Mouse (Mus musculus) stomach, embryonic 14.5 days (tissue): Measurements from ENCODE around the gene Etfbkmt. TPM values are rescaled to one million over a fixed set of nuclear protein-coding genes. Genes with fewer than 3 reads are reported as not detected.
"Not testable (repeated sequence)": the region's sequence is repeated elsewhere in the genome, so short reads cannot be mapped to it uniquely, and the experiment has no call there.

ENCODE experiments used
- ATAC-seq: fragments of 200-750 bp; cut with Nextera tagmentation; 2 replicates; pipeline ENCODE4 v1.8.0; 2017; ENCODE audit warnings: low read depth, moderate TSS enrichment; ENCODE audit not compliant: insufficient number of reproducible peaks, insufficient read depth, low FRiP score
- H3K27ac ChIP-seq: fragments of 300-500 bp; sonication (generic); 2 replicates; pipeline ENCODE4 v1.5.1; 2014; ENCODE audit warnings: mild to moderate bottlenecking, low read length, moderate library complexity, mixed read lengths
- H3K27me3 ChIP-seq: fragments of 300-500 bp; sonication (generic); 2 replicates; pipeline ENCODE4 v1.6.1; 2014; ENCODE audit warnings: low read length, control low read depth, mixed read lengths; ENCODE audit not compliant: control insufficient read depth, insufficient read depth
- H3K36me3 ChIP-seq: fragments of 300-500 bp; sonication (generic); 2 replicates; pipeline ENCODE4 v1.6.1; 2014; ENCODE audit warnings: mild to moderate bottlenecking, control low read depth, low read length, moderate library complexity, mixed read lengths; ENCODE audit not compliant: control insufficient read depth, insufficient read depth
- H3K4me1 ChIP-seq: fragments of 300-500 bp; sonication (generic); 2 replicates; pipeline ENCODE4 v1.6.1; 2014; ENCODE audit warnings: low read length, control low read depth, mixed read lengths; ENCODE audit not compliant: control insufficient read depth, insufficient read depth
- H3K4me2 ChIP-seq: fragments of 300-500 bp; sonication (generic); replicated peaks from 2 replicates; pipeline ENCODE4 v1.6.1; 2014; ENCODE audit warnings: low read depth, low read length, control low read depth
- H3K4me3 ChIP-seq: fragments of 300-500 bp; sonication (generic); 2 replicates; pipeline ENCODE4 v1.5.1; 2014; ENCODE audit warnings: low read depth, low read length, control low read depth
- H3K9ac ChIP-seq: fragments of 300-500 bp; sonication (generic); replicated peaks from 2 replicates; pipeline ENCODE4 v1.6.1; 2014; ENCODE audit warnings: low read depth, mild to moderate bottlenecking, control low read depth, low read length, moderate library complexity, mixed read lengths
- H3K9me3 ChIP-seq: fragments of 300-500 bp; sonication (generic); 2 replicates; pipeline ENCODE4 v1.6.1; 2016; ENCODE audit warnings: low read depth, low read length, control low read depth; ENCODE audit not compliant: control insufficient read depth
- WGBS: fragments of 180-500 bp; shearing (Covaris S2); extraction: QIAGEN DNeasy Blood & Tissue Kit; methylation state at CpG from one replicate; pipeline ENCODE4 v1.1.7; 2014; 5-methylcytosine and 5-hydroxymethylcytosine counted together
- polyA plus RNA-seq: library from polyadenylated mRNA; unstranded; fragments of >200 nt; fragmentation: Nextera tagmentation; extraction: Ambion mirVana; gene quantifications from 2 replicates; pipeline ENCODE4 v1.2.1, GENCODE M21; 2014

The Etfbkmt gene
- polyA plus RNA-seq, 1 experiment from 2014 or later, result 18.8 TPM

- WGBS, result 13% methylated on average over 8 of the region's 8 CpGs
- Histone ChIP-seq H3K4me3 (no peak overlapping the region), H3K4me1 (peaks cover 4% of the 10 kb centered on the region; the same call in 1 of the 2 replicates), H3K9me3 (no peaks in the 10 kb centered on the region), H3K27ac (peak overlapping the region; percentile 58), H3K9ac (no peak overlapping the region), H3K27me3 (no peaks in the 10 kb centered on the region), H3K36me3 (peaks cover 2% of the 10 kb centered on the region; the same call in 1 of the 2 replicates), H3K4me2 (no peak overlapping the region)
- peak; percentile 35; the same call in 1 of the 2 replicates for ATAC-seq
Observed at GRCm38 (mm10) chr6:149154116-149155030, 14.7 kb downstream of the Etfbkmt start.

GRCm38 (mm10) chr6:149155031-149155841 lies 15.6 kb downstream of the Etfbkmt start:
- peak; percentile 50 for ATAC-seq
- Histone ChIP-seq H3K9ac (no peak overlapping the region), H3K4me3 (no peak overlapping the region), H3K36me3 (peaks cover 2% of the 10 kb centered on the region; the same call in 1 of the 2 replicates), H3K9me3 (no peaks in the 10 kb centered on the region), H3K27me3 (no peaks in the 10 kb centered on the region), H3K4me2 (no peak overlapping the region), H3K27ac (peak overlapping the region; percentile 58), H3K4me1 (peaks cover 4% of the 10 kb centered on the region; the same call in 1 of the 2 replicates)
- 28% methylated on average over 3 of the region's 3 CpGs for WGBS

GRCm38 (mm10) chr6:149167038-149167437 lies 27.4 kb downstream of the Etfbkmt start:
- H3K27ac ChIP-seq, H3K4me2 ChIP-seq, H3K4me1 ChIP-seq, H3K9ac ChIP-seq, H3K27me3 ChIP-seq, H3K9me3 ChIP-seq, H3K4me3 ChIP-seq, ATAC-seq: not testable (repeated sequence)
- WGBS, result 69% methylated on average over 2 of the region's 4 CpGs
- H3K36me3 ChIP-seq, result peaks cover 19% of the 10 kb centered on the region

GRCm38 (mm10) chr6:149167672-149168071 lies 28.0 kb downstream of the Etfbkmt start:
- ATAC-seq, result no peak
- Histone ChIP-seq H3K27ac (no peak overlapping the region), H3K4me2 (no peak overlapping the region), H3K4me3 (no peak overlapping the region), H3K9me3 (no peaks in the 10 kb centered on the region), H3K36me3 (peaks cover 19% of the 10 kb centered on the region), H3K9ac (no peak overlapping the region), H3K4me1 (no peaks in the 10 kb centered on the region), H3K27me3 (no peaks in the 10 kb centered on the region)
- WGBS, result 90% methylated on average over 1 of the region's 1 CpGs

GRCm38 (mm10) chr6:149168436-149168835 lies 28.8 kb downstream of the Etfbkmt start:
- ATAC-seq, result no peak
- Histone ChIP-seq H3K9me3 (no peaks in the 10 kb centered on the region), H3K36me3 (peaks cover 19% of the 10 kb centered on the region), H3K9ac (no peak overlapping the region), H3K27me3 (no peaks in the 10 kb centered on the region), H3K4me3 (no peak overlapping the region), H3K4me2 (no peak overlapping the region), H3K4me1 (no peaks in the 10 kb centered on the region), H3K27ac (no peak overlapping the region)
- WGBS, result 92% methylated on average over 2 of the region's 2 CpGs

GRCm38 (mm10) chr6:149169965-149170364 lies 30.3 kb downstream of the Etfbkmt start:
- not testable (repeated sequence) for H3K4me1 ChIP-seq, H3K9me3 ChIP-seq, H3K27ac ChIP-seq, H3K9ac ChIP-seq, H3K27me3 ChIP-seq, ATAC-seq, H3K4me3 ChIP-seq, H3K4me2 ChIP-seq
- H3K36me3 ChIP-seq, result peaks cover 19% of the 10 kb centered on the region
- WGBS, result 92% methylated on average over 4 of the region's 4 CpGs

- H3K9ac ChIP-seq, result no peak overlapping the region
- H3K4me2 ChIP-seq, result no peak overlapping the region
- H3K27ac ChIP-seq, result no peak overlapping the region
- no peak for ATAC-seq
- H3K36me3 ChIP-seq, result peaks cover 20% of the 10 kb centered on the region
- no peaks in the 10 kb centered on the region for H3K27me3 ChIP-seq
- peaks cover 7% of the 10 kb centered on the region; the same call in 1 of the 2 replicates for H3K9me3 ChIP-seq
- H3K4me3 ChIP-seq, result no peak overlapping the region
- 39% methylated on average over 4 of the region's 4 CpGs for WGBS
- no peaks in the 10 kb centered on the region for H3K4me1 ChIP-seq
Observed at GRCm38 (mm10) chr6:149173831-149174625, 34.4 kb downstream of the Etfbkmt start.
